Mouse (Mus musculus) adrenal gland, postnatal 36 days (tissue): ENCODE data around the gene Gm8947. TPM values are rescaled to one million over a fixed set of nuclear protein-coding genes. Genes with fewer than 3 reads are reported as not detected.

Experiments used
- DNase-seq, 2 experiments: peaks; one replicate each; pipeline ENCODE4 v3.0.0; 2021; ENCODE audit warnings: mixed read lengths in 1 of 2
- total RNA-seq, 2 experiments: library from RNA; stranded (reverse); gene quantifications; 2 replicates each; pipeline ENCODE4 v1.2.3; 2021

Gene Gm8947
- total RNA-seq, 2 experiments from 2014 or later = not detected

DNA sequence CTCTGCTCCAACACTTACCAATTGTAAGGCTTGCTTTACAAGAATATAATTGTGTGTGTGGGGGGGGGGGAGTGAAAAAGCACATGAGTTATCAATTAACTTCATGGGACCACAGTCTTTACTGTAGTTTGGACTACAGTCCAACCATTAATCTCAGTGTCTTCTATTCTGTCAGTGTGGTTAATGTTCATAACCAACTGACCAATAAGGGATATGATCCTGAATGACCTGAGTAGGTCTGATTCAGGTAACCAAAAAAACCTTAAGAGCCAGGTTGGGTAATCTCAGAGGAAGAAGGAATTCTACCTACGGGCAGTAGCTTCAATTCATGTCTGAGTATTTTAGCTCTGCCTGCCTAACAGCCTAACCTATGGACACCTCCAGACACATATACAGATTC is 32.4 kb downstream of the Gm8947 start:
- no peak for DNase-seq

DNA sequence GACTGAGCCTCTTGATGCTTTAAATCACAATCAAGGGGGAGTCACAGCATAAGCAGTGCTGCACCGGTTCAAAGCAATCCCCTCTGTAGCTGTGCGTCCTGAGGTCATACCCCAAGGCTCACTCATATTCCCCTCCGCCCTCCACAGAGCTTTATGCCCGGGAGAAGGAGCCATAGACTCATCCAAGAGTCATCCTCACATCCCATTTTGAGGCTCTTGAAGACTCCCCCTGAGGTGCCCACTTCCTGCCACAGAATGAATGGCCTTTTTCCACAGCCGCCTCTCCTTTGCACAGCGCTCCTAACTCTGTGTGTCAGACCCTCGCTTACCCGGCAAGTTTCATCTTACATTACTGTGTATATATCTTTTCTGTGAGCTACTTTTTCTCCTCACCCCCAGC is 35.3 kb downstream of the Gm8947 start:
- DNase-seq = no peak

DNA sequence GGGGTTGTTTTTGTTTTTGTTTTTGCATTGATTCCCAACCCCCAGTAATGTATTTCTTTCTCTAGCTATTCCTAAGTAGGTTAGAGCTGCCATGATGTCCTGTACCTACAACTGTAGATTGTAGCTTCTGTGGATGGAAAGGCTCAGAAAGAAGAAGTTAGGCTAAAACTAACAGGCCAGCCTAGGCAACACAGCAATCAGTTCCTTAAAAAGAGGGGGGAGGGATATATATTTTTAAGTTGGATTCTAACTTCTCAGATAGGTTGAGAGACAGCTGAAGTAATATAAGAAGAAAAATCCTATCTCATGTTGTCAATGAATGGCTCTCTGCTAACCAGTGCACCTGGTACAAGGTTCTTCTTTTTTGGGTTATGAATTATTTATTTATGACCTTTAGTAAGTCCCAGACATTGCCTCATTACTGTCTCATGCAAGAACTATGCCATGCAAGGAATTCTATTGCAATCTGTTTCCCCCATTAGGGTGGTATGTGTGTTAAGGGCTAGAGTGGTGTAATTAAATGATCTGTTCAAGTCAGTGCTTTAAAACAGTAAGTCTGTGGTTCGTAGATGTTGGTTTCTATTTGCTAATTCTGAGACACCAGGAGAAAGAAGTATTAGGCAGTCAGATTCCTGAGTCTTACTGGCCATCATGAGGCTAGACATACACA is 36.3 kb downstream of the Gm8947 start:
- no peak for DNase-seq

DNA sequence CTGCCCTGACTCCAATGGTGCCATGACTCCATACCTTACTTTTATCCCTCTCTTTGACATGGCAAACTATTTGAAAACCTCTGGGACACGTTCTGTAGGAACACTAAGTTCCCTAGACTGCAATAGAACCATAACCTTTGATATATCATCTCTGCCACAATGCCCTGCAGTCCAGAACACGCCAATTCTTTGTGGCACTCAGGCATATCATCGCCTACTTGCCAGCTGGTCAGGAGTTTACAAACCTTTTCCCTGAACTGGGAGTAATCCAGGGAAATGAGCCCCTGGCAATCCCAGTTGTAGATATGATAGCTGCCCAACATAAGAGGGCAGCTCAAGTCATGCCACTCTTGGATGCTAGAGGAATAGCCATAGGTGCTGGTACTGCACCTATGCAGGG is 40.2 kb downstream of the Gm8947 start:
- DNase-seq = no peak

DNA sequence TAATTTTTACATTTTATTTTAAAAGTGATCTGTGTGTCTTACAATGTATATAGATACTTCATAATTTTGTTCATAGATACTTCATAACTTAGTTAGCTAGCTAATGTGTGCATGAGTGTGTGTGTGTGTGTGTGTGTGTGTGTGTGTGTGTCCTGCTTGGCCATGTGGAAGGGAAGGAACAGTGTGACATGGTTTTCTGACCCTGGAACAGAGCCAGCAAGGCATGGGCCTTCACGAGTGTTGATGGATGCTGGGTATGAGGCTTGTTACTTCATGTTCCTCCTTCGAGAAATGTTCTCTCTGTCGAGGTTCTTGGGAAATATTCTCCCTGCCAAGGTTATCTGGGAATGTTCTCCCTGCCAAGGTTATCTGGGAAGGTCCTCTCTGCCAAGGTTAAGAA is 41.6 kb downstream of the Gm8947 start:
- peak in 1 of 2 experiments; percentile 4 for DNase-seq

DNA sequence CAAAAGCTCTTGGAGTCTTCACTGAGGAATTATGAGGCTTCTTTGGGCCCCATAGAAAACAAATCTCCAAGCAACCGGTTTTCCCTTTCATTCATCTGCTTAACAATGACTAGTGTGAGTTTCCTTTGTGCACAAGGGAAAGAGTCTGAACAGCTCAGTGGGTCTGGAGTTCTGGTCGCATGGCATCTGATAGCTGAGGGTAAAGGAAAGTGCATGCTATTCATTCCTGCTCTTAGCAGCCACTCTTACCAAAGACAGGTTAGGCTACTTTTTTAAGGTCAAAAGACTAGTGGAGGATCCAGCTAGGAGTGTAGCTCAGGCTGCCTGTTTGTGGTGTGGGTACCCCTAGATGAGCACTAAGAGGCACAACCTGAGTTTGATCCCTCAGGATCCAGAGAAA is 43.4 kb downstream of the Gm8947 start:
- no peak for DNase-seq

DNA sequence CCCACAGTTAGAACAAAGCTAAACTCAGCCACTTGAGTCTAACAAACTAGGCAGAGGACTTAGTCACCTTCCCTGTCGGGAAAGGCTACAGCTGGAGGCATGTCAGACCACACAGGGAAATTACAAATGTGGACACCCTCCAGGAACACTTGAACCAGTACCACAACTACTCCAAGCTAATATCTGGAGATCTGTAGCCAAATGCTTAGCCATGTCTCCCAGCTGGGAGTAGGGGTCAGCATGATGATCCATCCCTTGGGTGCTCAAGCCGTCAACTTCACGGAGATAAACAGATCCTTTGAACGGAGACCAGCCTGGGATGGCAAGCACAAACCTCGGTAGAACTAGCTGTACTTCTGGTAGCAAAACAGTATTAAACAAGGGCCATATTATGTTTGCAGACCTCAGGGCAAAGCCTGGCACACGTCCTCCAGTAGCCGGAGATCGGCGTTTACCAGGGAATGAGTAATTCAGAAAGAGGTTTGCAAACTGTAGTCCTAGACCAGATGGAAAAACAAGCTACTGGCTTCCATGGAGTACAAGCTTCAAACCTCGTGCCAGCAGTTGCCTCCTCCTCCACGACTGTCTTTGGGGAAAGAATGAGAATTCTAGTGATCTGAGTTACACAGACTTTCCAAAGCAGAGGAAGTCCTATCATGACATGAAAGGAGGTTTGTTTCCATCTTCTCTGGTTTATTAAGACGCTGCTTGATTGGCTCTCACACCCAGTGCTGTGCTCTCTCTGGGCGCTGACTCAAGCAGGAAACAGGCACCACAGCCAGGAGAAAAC is 44.2 kb downstream of the Gm8947 start:
- DNase-seq = peak in 1 of 2 experiments; percentile 17

DNA sequence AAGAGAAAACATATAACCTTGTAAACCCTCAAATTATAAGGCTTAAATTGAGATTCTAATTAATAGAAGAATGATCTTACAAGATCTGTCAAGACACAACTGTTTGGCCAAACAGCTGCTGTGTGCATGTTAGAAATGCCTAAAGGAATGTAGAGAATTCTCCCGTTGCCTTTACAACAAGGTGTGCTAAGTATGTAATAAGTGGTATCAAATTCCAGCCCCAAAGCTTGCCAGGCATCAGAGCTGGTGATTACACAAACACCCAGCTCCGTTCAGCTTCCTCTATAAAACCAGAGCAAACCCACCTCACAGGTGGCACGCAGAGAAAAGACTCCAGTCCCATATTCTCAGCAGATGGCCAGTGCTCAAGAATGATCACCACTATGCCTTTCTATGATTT is 45.6 kb downstream of the Gm8947 start:
- DNase-seq = no peak

DNA sequence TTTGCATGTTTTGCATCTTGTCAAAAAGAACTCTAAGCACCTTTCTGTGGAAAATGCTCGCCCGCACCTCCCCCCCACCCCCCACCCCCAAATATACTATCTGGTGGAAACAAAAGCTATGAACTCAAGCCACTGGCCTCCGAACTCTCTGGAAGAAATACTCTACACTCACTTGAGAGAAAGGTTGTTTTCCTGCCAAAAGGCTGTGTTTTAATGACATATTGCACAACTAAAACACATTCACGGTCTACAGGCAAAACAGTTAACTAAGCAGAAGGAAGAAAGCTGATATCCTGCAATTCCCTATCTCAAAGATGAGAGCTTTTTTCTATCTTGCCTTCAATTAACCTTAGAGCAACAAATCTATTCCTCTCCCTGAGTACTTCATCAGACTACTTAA is 51.2 kb downstream of the Gm8947 start:
- DNase-seq = no peak

Other genes starting within 250 kb of the Gm8947 start
- gene Hmcn1, start 198.9 kb upstream of the Gm8947 start, total RNA-seq = 1 to 10 TPM; 1.4 to 1.9 TPM
- gene Gm47985, start 9.8 kb upstream of the Gm8947 start, total RNA-seq = not detected
- not detected for gene Gm47995, start 6.1 kb downstream of the Gm8947 start, total RNA-seq
- not detected for gene 3110040M04Rik, start 11.7 kb downstream of the Gm8947 start, total RNA-seq
- not detected for gene Gm47996, start 17.8 kb downstream of the Gm8947 start, total RNA-seq
- gene Ivns1abp, start 152.1 kb downstream of the Gm8947 start, total RNA-seq = 100 to 1,000 TPM; 137 to 199 TPM
- 10 to 100 TPM; 16.5 to 26.8 TPM for gene Swt1, start 236.1 kb downstream of the Gm8947 start, total RNA-seq
- gene Trmt1l, start 236.2 kb downstream of the Gm8947 start, total RNA-seq = 10 to 100 TPM; 25.5 to 31.9 TPM